Mouse (Mus musculus): ENCODE data around the gene Gm17689.

The Gm17689 gene

DNA sequence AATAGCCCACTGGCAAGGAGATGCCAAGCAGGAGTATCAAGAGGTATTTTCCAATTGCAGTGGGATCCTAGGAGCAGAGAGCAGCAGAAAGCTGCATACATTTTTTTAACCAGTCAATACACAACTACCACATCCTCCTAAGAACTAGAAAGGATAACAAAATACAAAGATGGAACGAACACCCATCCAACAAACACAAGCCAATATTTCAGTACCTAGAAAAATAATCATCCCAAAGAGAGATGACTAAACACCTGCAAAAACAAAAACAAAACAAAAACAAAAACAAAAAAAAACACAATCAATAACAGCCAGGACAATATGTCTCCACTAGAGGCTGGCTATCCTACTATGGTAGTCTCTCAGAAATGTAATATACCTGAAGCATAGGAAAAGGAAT lies at the start of gene Gm17689:
Gm17689 (minus strand) TSS at position 101 of the 400 bp plus-strand sequence.
- no peak for DNase-seq

DNA sequence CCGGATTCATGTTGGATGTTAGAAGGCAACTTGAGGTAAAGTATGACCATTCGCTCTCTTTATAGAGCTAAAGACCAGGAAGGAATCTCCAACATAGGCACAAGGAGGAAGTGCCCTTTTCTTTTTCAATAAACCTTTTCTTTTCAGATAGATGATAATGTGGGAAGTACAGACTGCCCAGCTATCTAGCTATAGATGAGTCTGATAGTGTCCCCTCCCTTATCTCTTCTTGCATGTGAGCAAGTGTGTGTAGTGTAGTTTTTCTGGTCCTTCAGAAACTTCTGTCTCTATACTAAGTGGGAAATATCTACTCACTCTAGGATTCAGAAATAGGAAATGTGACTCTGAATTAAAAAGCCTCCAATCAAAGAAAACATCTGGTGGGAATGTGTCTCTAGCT lies 40.6 kb downstream of the Gm17689 start, which contains the start of gene Gm5615:
Gm5615 (minus strand) TSS at position 101 of the 400 bp plus-strand sequence.
- DNase-seq = no peak
